Mouse (Mus musculus) midbrain, embryonic 16.5 days (tissue): ENCODE data around the gene Cpsf7. TPM values are rescaled to one million over a fixed set of nuclear protein-coding genes. Genes with fewer than 3 reads are reported as not detected.
A peak's percentile ranks its signal among the peaks of the same experiment; 100 is the strongest.
"Not testable (repeated sequence)": the region's sequence is repeated elsewhere in the genome, so short reads cannot be mapped to it uniquely, and the experiment has no call there.

Experiments used
- ATAC-seq: fragments of 200-750 bp; cut with Nextera tagmentation; 2 replicates; pipeline ENCODE4 v1.8.0; 2017; ENCODE audit warnings: moderate TSS enrichment
- H3K27ac ChIP-seq: fragments of 300-500 bp; sonication (generic); 2 replicates; pipeline ENCODE4 v1.5.1; 2014; ENCODE audit warnings: mild to moderate bottlenecking, low read length, mixed read lengths
- H3K27me3 ChIP-seq: fragments of 300-500 bp; sonication (generic); 2 replicates; pipeline ENCODE4 v1.6.1; 2014; ENCODE audit warnings: low read depth, low read length, mixed read lengths; ENCODE audit not compliant: control insufficient read depth, insufficient read depth
- H3K36me3 ChIP-seq: fragments of 300-500 bp; sonication (generic); 2 replicates; pipeline ENCODE4 v1.6.1; 2014; ENCODE audit warnings: mild to moderate bottlenecking, low read length, moderate library complexity, mixed read lengths; ENCODE audit not compliant: control insufficient read depth, insufficient read depth
- H3K4me1 ChIP-seq: fragments of 300-500 bp; sonication (generic); 2 replicates; pipeline ENCODE4 v1.6.1; 2014; ENCODE audit warnings: mild to moderate bottlenecking, low read length, mixed read lengths; ENCODE audit not compliant: control insufficient read depth, insufficient read depth
- H3K4me2 ChIP-seq: fragments of 300-500 bp; sonication (generic); 2 replicates; pipeline ENCODE4 v1.6.1; 2014; ENCODE audit warnings: mild to moderate bottlenecking, low read length, mixed read lengths
- H3K4me3 ChIP-seq: fragments of 300-500 bp; sonication (generic); 2 replicates; pipeline ENCODE4 v1.5.1; 2014; ENCODE audit warnings: low read depth, mild to moderate bottlenecking, low read length, moderate library complexity, mixed read lengths
- H3K9ac ChIP-seq: fragments of 300-500 bp; sonication (generic); 2 replicates; pipeline ENCODE4 v1.6.1; 2014; ENCODE audit warnings: low read depth, low read length, mixed read lengths
- H3K9me3 ChIP-seq: fragments of 300-500 bp; sonication (generic); replicated peaks from 2 replicates; pipeline ENCODE4 v1.6.1; 2014; ENCODE audit warnings: mild to moderate bottlenecking, low read length, mixed read lengths; ENCODE audit not compliant: control insufficient read depth, poor library complexity, severe bottlenecking
- WGBS: fragments of 180-500 bp; shearing (Covaris S2); extraction: QIAGEN DNeasy Blood & Tissue Kit; methylation state at CpG from one replicate; pipeline ENCODE4 v1.1.7; 2014; 5-methylcytosine and 5-hydroxymethylcytosine counted together
- polyA plus RNA-seq: library from polyadenylated mRNA; unstranded; fragments of >200 nt; fragmentation: Nextera tagmentation; extraction: Ambion mirVana; gene quantifications from 2 replicates; pipeline ENCODE4 v1.2.1, GENCODE M21; 2015

Cpsf7 gene
- polyA plus RNA-seq, 1 experiment from 2014 or later: 55.9 TPM

DNA sequence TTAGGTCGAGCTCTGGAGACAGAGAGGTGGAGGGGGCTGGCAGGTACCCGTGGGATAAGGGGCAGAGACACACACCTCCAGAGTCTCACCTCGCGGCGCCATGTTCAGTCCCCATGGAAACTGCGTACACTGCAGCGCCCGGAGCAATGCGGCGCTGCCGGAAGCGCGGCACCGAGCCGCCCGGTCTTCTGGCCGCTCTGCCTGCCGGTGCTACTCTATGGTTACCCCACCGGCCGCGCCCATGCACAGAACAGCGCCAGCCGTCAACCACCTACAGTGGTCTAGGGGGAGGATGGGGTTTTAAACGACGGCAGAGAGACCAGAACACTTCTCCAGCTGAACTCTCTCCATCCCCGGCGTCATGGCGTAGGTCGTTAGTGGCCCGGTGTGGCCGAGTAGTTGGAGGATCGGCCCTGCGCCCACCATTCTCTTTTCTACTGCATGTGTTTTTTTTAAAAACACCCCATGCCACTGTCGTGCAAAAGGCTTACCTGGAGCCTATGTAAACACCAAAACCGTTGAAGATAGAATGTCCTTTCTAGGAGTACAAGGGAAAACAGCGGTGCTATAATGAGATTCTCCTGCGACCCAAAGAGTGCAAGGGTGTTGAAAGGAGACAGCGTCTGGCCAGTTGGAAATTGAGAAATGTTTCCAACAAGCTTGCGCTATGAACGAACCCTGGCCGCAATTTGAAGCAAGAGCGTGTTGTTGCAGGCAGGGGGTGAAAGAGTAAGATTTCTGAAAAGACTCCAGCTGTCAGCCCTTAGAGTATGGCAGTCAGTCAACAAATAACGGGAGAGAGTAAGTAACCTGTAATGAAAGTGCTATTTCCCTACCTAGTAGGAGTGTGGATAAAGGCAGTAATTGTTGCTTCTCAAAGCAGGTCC, 30.8 kb downstream of the Cpsf7 start, which contains the start of gene Tmem216:
Gene Tmem216 (minus strand): TSS at position 615 of the 887 bp plus-strand sequence.
- Histone ChIP-seq H3K9ac (peak within 1 kb of the TSS; percentile 79), H3K4me2 (peak within 1 kb of the TSS; percentile 88), H3K27ac (peak within 1 kb of the TSS; percentile 94), H3K4me1 (peaks cover 19% of the 10 kb centered on the region), H3K9me3 (no peaks in the 10 kb centered on the region), H3K27me3 (no peaks in the 10 kb centered on the region), H3K4me3 (peak within 1 kb of the TSS; percentile 51), H3K36me3 (peaks cover 15% of the 10 kb centered on the region)
- 1% methylated on average over 42 of the region's 43 CpGs for WGBS
- peak; percentile 99 for ATAC-seq

DNA sequence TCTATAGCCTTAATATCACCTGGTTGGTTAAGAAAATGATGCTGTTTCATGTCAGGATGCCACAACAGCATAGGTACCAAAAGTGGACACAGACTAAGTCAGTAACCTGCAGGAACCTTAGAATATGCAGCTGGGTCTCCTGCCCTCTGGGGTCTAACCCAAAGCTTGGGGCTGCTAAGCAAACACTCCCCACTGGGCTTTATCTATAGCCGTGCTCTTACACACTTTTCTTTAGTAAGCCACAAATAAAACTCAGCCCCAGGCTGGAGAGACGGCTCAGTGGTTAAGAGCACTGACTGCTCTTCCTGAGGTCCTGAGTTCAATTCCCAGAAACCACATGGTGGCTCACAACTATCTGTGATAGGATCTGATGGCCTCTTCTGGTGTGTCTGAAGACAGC, 31.9 kb downstream of the Cpsf7 start:
- no peak overlapping the region for H3K4me2 ChIP-seq
- no peak for ATAC-seq
- peaks cover 6% of the 10 kb centered on the region for H3K36me3 ChIP-seq
- no peak overlapping the region for H3K4me3 ChIP-seq
- peaks cover 19% of the 10 kb centered on the region for H3K4me1 ChIP-seq
- H3K27me3 ChIP-seq: no peaks in the 10 kb centered on the region
- no peak overlapping the region for H3K9ac ChIP-seq
- WGBS: 69% methylated on average over 2 of the region's 2 CpGs
- no peaks in the 10 kb centered on the region for H3K9me3 ChIP-seq
- H3K27ac ChIP-seq: no peak overlapping the region

DNA sequence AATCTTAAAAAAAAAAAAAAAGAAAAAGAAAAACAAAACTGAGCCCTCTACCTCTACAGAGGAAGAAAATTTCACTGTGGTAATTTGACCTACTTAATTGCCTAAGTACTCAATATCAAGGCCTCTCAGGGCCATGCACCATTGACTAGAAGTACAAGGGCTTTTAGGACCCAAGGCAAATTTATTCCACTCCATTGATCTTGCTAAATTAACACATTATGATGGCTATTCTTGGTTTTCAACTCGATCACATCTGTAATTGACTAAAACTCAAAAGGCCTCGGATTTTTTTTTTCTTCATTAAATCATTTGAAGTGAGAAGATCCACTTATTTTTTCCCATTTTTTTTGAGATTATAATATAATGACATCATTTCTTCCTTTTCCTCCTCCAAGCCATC, 32.4 kb downstream of the Cpsf7 start:
- WGBS: 82% methylated on average over 2 of the region's 2 CpGs

DNA sequence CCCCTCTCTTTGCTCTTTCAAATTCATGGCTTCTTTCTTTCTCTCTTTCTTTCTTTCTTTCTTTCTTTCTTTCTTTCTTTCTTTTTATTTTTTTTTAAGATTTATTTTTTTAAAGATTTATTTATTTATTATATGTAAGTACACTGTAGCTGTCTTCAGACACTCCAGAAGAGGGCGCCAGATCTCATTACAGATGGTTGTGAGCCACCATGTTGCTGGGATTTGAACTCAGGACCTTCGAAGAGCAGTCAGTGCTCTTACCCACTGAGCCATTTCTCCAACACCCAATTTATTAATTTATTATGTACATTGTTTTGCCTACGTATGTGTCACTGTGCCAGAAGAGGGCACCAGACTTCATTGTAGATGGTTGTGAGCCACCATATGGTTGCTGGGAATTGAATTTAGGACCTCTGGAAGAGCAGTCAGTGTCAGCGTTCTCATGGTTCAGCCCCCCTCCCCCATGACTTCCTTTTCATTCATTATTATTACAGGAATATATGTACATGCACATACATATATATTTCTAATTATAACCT, 32.8 kb downstream of the Cpsf7 start:
- ATAC-seq, H3K4me3 ChIP-seq, H3K9ac ChIP-seq, H3K4me2 ChIP-seq, H3K9me3 ChIP-seq, H3K27me3 ChIP-seq, H3K36me3 ChIP-seq, H3K27ac ChIP-seq: not testable (repeated sequence)
- H3K4me1 ChIP-seq: peaks cover 19% of the 10 kb centered on the region
- WGBS: 77% methylated on average over 4 of the region's 4 CpGs

More for the DNA sequence above, 32.4 kb downstream of the Cpsf7 start:
- no peak for ATAC-seq
- Histone ChIP-seq H3K4me3 (no peak overlapping the region), H3K27ac (no peak overlapping the region), H3K9me3 (no peaks in the 10 kb centered on the region), H3K4me2 (no peak overlapping the region), H3K36me3 (peaks cover 3% of the 10 kb centered on the region), H3K4me1 (peaks cover 19% of the 10 kb centered on the region), H3K9ac (no peak overlapping the region), H3K27me3 (no peaks in the 10 kb centered on the region)

DNA sequence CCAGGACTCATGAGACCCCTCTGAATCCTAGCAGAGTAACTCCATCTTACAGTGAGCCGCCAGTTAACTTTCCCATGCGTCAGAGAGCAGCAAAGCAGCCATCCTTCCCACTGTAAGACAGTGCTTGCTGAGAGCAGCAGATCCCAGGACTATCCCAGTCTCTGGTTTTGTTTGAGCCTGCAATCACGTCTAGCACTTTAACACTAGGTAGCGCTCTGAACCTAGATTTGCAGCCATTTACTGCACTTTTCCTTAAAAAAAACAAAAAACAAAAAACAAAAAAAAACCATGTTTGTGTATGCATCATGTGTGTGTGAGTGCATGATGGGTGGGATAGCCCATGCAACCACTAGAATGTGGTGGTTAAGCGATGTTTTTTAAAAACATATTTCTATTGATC, 35.0 kb downstream of the Cpsf7 start:
- no peak overlapping the region for H3K9ac ChIP-seq
- H3K36me3 ChIP-seq: no peaks in the 10 kb centered on the region
- peaks cover 11% of the 10 kb centered on the region for H3K4me1 ChIP-seq
- no peaks in the 10 kb centered on the region for H3K27me3 ChIP-seq
- WGBS: 37% methylated on average over 5 of the region's 5 CpGs
- no peaks in the 10 kb centered on the region for H3K9me3 ChIP-seq
- no peak overlapping the region for H3K4me3 ChIP-seq
- no peak for ATAC-seq
- H3K27ac ChIP-seq: no peak overlapping the region
- H3K4me2 ChIP-seq: no peak overlapping the region

DNA sequence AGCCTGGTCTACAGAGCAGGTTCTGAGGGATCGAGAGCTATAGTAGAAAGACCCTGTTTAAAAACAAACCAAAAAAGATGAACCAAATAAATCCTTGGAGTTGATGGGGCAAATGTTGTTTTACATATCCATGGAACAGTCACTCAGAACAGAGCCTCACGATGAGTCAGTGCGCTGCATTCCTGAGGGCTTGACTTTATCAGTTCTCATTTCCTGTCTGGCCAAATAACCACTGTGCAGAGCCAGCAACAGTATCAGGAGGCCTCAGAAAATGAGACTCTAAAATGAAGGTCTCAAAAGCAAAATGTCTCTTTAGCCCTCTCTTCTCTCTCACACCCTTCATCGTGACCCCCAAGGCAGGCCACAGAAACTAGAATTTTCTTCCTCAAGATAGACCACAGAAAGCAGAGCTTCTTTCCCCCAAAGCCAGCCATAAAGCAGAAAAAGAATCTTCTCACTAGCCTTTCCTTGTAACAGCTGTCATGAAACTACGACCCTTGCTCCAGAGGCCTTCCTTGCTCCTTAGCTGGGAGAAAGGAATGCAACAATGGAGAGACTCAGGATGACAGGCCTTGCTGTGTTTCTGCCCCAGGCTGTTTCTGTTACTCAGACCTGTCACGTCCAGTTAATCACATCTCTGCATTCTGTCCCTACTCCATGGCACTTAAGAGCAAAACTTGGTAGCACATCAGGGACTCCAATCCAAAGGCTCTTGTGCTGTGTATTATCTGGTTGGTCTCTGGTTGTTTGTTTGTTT, 36.7 kb downstream of the Cpsf7 start:
- Histone ChIP-seq H3K27ac (no peak overlapping the region), H3K4me2 (no peak overlapping the region), H3K27me3 (no peaks in the 10 kb centered on the region), H3K9ac (no peak overlapping the region), H3K9me3 (no peaks in the 10 kb centered on the region), H3K4me3 (no peak overlapping the region), H3K4me1 (peaks cover 3% of the 10 kb centered on the region; the same call in 1 of the 2 replicates), H3K36me3 (no peaks in the 10 kb centered on the region)
- WGBS: 70% methylated on average over 6 of the region's 6 CpGs
- no peak for ATAC-seq

DNA sequence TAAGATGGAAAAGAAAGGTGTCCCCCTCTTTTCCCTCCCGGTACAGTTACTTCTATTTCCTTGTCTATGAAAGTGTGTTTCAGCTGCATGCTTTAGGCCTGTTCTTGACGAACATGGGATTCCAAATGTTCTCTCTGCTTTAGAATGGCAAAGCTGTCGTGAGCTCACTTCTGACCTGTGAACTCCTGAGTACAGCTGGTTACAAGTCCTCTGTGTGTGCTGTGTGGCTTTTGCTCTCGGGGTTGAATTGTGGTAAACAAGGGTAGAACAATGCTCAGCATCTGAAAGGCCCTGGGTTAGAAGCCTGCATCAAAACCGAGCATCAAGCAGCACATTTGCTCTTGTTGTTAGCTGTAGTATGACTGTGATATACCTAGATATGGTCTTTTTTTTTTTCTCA, 37.3 kb downstream of the Cpsf7 start:
- Histone ChIP-seq H3K27me3 (no peaks in the 10 kb centered on the region), H3K4me3 (no peak overlapping the region), H3K9ac (no peak overlapping the region), H3K27ac (no peak overlapping the region), H3K9me3 (no peaks in the 10 kb centered on the region), H3K4me1 (no peaks in the 10 kb centered on the region), H3K36me3 (no peaks in the 10 kb centered on the region), H3K4me2 (no peak overlapping the region)
- ATAC-seq: no peak
- 59% methylated on average over 5 of the region's 5 CpGs for WGBS

DNA sequence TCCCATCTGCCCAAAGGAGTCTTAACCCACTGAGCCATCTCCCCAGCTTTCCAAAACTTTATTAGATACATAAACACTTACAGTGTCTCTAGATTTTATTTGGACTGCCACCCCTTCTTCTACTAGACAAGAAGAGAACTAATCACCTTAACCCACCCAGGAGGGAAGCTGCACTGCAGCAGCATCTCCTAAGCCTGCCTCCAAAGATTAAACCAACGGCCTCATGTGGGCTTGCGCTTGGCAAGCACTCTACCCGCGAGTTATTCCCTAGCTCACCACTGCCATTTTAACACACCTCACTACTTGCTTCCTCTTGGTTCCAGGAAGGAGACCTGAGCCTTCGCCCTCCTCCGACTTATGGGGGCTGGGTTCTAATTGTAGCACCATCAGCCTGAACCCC, 39.2 kb downstream of the Cpsf7 start:
- no peak for ATAC-seq

DNA sequence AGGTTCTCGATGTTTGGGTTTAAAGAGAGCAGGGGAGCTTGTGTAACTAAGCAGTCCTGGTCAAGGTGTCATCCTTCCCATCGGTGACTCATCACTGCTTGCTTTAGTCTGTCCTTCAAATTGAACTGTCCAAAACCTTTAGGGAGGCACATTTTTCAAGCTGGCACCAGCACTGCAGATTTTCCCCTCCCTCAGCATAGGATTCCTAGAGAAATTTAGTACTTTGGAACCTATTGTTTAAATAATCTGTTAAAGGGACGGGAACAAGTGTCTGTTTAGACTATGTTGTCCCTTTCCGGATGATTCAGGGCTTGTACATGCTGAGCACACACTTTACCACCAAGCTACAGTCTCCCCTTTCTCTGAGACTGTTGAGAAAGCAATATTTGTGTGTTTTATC, 40.2 kb downstream of the Cpsf7 start:
- Histone ChIP-seq H3K27me3 (no peaks in the 10 kb centered on the region), H3K4me2 (no peak overlapping the region), H3K4me3 (no peak overlapping the region), H3K36me3 (peaks cover 2% of the 10 kb centered on the region; the same call in 1 of the 2 replicates), H3K4me1 (no peaks in the 10 kb centered on the region), H3K9me3 (no peaks in the 10 kb centered on the region), H3K9ac (no peak overlapping the region), H3K27ac (no peak overlapping the region)
- no peak for ATAC-seq
- WGBS: 89% methylated on average over 4 of the region's 4 CpGs

More for the DNA sequence above, 39.2 kb downstream of the Cpsf7 start:
- Histone ChIP-seq H3K4me1 (no peaks in the 10 kb centered on the region), H3K9me3 (no peaks in the 10 kb centered on the region), H3K36me3 (no peaks in the 10 kb centered on the region), H3K9ac (no peak overlapping the region), H3K27me3 (no peaks in the 10 kb centered on the region), H3K27ac (no peak overlapping the region), H3K4me2 (no peak overlapping the region), H3K4me3 (no peak overlapping the region)
- WGBS: 84% methylated on average over 6 of the region's 6 CpGs
